Mouse (Mus musculus): ENCODE measurements around the gene Cemip2.

The Cemip2 gene

GRCm38 (mm10) chr19:21778147-21778917 is at the start of gene Cemip2:
Gene Cemip2 (plus strand): TSS chr19:21778342.
- peak; percentile 92 to 93 for DNase-seq (ENCODE audit: low spot score in 2 of 2)

GRCm38 (mm10) chr19:21728342-21728741 is 49.8 kb upstream of the Cemip2 start:
- no peak for DNase-seq (ENCODE audit: low spot score in 2 of 2)

- DNase-seq (ENCODE audit: low spot score in 2 of 2) = no peak
Observed at GRCm38 (mm10) chr19:21731887-21732286, 46.3 kb upstream of the Cemip2 start.

DNA sequence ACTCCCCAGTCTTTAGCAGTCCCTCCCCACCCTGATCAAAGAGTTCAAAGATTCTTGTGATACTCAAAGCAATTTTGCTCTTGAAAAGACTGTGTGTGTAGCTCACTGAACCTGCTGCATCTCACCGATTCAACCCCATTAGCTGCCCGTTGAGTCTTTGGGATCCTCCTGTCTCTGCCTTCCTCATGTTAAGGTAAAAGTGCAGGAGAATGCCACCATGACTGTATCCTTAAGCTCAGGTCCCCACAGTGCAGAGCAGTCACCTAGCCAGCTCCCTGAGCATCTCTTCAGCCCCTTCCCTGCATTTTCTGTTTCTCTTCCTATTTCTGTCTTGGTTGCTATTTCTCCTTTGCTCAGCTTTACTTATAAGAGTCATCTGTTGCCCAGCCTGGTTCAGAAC is 45.0 kb upstream of the Cemip2 start:
- no peak for DNase-seq (ENCODE audit: low spot score in 2 of 2)

DNA sequence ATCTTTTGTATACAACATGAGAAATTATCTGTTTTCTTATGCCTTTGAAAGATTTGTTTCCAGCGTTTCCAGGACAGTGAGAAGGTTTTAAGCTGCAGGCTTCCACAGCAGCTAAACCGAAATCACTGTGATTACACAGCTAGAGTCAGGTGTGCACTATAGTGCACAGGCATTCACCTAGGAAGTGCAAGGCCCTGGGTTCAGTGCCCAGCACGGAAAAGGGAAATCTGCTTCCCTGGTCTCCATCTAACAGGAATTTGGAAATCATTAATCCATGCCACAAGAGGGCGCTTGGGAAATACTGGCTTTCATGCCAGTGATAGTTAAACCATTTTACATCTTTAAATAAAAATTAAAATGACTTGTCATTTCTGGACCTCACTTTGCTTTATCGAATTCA is 44.0 kb upstream of the Cemip2 start:
- no peak for DNase-seq (ENCODE audit: low spot score in 2 of 2)

- DNase-seq (ENCODE audit: low spot score in 2 of 2) = no peak
Observed at GRCm38 (mm10) chr19:21737446-21737845, 40.7 kb upstream of the Cemip2 start.

DNA sequence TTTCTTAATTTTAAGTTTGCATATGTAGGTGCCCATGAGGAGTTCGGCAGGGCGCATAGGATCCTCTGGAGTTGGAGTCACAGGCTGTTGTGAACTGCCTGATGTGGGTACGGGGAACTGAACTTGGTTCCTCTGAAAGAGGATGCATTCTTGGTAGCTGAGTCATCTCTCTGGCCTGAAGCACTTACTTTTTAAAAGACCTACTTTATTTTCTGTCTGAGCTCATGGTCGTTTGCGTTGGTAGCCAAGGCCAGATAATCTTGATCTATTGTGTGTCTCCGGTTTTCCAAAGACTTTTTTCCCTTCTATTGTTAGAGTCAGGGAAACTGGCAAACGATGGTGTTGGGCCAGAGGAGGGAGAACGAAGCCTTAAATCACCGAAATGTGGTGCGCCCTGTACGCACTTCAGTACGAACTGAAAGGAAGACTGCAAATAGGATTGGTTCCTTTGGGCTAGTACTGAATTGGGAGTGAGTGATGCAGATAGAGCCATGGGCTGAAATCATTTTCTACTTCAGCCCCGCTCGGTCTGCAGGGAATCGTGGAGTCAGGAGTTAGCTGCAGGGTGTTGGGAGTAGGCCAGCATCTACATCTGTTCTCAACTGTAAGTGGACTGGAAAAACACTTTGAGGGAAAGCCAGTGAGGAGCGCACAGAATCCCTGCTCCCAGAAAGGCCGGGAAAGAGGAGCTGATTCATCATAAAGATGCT is 40.1 kb upstream of the Cemip2 start:
- DNase-seq (ENCODE audit: low spot score in 2 of 2) = peak; percentile 18 to 48

GRCm38 (mm10) chr19:21738591-21739280 is 39.4 kb upstream of the Cemip2 start:
- DNase-seq (ENCODE audit: low spot score in 2 of 2) = no peak

DNA sequence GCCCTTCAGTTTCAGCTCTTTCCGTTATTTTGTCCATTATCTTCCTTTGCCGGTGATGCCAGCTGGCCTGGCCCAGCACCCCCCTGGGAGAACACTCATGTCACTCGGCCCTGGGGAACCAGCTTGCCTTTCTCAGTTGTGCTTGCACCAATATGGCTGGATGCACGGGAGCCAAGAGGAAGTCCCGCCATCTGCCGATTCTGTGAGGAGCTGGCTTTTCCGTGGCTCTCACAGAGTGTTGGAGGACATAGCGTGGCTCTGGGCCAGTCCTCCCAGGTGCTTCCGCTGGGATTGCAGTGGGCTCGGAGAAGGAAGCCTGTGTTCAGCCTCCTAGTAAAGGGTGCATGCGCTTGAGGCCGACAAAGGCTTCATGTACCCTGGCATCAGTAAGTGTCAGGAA is 36.0 kb upstream of the Cemip2 start:
- DNase-seq (ENCODE audit: low spot score in 2 of 2) = peak; percentile 47 to 56

DNA sequence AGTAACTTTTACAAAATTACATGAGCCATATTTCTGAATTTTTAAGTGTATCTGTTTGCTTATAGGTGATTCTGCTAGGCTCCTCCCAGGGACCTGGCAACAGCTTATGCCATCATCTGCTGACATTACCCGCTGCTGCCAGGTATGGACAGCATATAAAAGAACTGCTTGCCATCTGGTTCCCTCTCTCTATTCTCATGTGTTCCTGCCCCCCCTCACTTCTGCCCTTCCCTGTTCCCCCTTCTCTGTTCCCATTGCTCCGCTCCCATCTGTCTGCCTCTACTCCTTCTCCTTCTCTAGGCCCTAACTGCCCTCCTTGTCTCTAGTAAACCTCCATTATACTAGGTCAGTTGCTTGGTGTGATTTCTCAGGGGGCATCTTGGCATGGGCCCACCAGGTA is 32.6 kb upstream of the Cemip2 start:
- DNase-seq (ENCODE audit: low spot score in 2 of 2) = no peak

DNA sequence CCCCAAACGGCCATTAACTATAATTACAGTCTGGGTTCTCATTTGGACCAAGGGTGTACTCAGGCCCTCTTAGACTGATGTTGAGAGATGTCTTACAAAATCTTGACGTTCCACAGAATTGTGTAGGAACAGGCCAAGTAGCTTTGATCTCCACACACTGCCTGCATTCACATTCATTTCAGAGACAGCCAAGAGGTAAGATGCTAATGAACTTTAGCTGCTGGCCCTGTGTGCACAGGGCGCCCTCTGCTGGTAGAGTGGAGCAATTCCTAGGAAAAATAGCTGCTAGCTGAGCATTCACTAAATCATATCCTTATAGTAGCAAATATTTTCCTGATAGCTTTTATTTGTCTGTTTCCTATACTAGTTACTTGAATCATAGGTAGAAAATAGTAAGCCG is 30.8 kb upstream of the Cemip2 start:
- DNase-seq (ENCODE audit: low spot score in 2 of 2) = peak; percentile 27 to 56

GRCm38 (mm10) chr19:21750154-21750553 is 28.0 kb upstream of the Cemip2 start:
- no peak for DNase-seq (ENCODE audit: low spot score in 2 of 2)

DNA sequence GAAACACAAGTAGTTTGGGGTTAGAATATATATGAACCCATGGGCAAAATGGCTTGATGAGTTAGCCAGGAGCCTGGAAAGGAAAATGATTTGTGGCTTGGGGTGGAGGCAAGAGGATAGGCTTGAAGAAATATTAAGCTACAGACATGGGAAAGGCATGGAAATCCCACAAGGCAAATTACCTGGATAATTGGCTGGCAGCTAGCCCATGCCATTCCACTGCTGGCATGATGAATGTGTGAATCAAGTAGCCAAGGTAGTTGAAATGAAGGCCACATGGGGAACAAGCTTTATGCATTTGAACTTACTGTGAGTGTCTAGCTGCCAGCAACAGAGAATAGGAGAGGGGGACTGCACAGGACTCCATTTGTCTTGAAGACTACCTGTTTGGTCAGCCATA is 16.5 kb upstream of the Cemip2 start:
- DNase-seq (ENCODE audit: low spot score in 2 of 2) = no peak

DNA sequence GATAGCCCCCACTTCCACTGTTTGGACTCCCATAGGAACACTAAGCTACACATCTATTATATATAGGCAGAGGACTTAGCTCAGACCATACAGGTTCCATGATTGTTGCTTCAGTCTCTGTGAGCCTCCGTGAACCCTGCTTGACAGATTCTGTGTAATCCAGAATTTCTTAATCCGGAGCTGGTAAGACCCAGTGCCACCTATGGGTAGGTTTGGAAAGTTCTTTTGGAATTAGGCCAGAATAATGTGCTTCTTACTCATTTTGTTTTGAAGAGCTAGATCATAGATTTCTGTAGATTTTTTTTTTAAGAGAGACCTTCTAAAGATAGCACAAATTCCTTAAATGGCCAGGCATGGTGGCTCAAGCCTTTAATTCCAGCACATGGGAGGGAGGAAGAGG is 14.1 kb upstream of the Cemip2 start:
- DNase-seq (ENCODE audit: low spot score in 2 of 2) = no peak

DNA sequence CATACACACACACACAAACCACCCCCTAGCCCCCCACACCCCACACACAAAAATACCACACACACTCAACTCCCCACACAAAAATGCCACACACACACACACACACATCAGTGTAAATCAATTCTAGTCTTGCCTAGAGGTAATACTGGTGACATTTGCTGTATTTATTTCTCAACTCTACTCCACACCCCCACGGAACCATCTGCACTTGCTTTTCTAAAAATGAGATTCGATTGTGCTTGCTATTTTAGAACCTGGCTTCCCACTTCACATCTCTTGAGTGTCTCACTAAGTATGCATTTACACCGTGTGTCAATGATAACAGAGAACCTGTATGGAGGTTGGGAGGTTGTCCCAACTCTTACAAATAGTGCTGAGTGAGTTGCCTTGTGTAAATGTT is 13.4 kb upstream of the Cemip2 start:
- DNase-seq (ENCODE audit: low spot score in 2 of 2) = peak; percentile 52 to 73

DNA sequence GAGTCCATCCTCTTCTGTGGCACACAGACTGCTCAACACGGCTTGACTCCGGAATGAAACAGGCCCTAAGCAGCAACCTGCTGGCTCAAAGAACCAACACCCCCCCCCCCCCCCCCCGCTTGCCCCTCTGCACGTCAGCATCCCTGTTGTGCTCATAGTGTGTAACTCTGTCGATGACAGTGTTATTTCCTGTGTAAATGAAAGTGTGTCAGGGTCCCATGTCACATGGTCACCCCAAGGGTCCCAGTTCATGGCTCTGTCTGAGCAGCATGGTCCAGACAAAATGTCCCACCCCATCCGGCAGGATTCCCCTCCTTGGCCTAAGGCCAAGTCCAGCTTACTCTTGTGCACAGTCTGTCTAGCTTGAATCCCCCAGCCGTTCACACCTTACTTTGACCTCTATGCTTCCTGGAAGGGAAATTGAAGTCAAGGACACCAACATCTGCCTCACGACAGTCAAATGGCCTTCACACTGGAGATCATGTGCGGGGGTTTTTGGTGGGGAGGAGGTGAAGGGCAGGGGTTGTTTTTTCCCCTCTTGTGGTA is 10.6 kb upstream of the Cemip2 start:
- no peak for DNase-seq (ENCODE audit: low spot score in 2 of 2)

DNA sequence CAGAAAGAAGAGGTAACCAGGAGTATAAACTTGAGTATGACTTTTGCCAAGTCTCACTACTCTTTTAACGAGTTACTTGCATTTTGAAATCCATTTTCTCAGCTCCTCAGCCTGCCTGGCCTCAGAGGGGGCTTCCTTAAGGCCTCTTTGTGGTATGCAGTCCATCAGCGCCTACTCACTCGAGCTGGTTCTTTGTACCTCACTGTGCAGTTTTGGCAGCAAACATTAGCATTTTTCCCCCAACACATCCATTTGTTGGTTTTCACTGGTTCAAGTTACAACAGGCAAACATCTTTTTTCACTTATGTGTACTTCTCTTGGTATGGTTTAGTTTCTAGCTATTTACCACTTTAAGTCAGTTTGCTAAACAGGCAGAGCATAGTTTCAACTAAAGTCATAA is 8.3 kb upstream of the Cemip2 start:
- DNase-seq (ENCODE audit: low spot score in 2 of 2) = no peak

GRCm38 (mm10) chr19:21771586-21771985 is 6.6 kb upstream of the Cemip2 start:
- DNase-seq (ENCODE audit: low spot score in 2 of 2) = no peak

GRCm38 (mm10) chr19:21773621-21774020 is 4.5 kb upstream of the Cemip2 start:
- DNase-seq (ENCODE audit: low spot score in 2 of 2) = no peak

- DNase-seq (ENCODE audit: low spot score in 2 of 2) = no peak
Observed at GRCm38 (mm10) chr19:21775629-21776028, 2.5 kb upstream of the Cemip2 start.

DNA sequence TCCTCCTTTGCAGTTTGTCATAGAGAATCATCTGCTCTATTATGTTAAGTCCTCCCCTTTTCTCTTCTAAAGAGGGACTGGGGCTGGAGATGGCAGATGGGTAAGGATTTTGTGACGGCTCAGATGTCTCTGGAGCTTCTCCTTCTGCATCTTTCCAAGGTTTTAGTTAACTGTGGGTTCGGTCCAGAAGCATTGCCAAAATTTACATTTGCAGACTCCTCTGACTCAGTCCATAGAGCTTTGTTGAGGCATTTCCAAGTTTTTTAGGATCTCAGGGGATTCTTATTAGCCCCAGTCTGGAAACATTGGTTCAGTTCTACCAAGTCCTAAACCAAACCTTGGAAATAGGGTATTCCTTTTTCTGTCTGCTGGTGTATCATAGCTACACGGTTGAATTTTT is 1.5 kb upstream of the Cemip2 start:
- no peak for DNase-seq (ENCODE audit: low spot score in 2 of 2)

DNA sequence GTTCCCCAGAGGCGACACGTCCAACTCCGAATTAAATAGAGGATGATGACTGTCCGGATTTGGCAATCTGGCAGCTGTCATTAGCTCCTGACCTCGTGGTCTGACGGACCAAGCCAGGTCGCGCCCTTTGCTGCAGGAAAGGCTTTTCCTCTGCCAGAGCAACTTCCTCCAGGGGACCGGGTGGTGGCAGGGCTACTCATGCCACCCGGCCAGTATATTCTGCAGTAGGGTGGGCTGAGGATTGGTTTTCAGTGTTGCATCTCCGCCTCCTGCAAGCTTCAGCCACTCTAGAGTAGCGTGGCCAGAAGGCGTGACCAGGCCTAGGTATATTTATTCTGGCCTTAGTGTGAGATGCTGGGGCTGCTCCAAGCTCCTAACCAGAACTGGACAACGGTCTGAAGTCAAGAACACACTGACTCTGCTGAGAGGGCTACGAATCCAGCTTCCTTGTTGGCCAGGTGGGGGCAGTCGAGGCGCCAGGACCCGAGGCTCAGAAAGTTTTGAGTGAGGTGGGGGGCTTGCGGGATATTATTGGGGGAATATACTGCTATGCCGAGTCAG is 891 bp upstream of the Cemip2 start:
- no peak for DNase-seq (ENCODE audit: low spot score in 2 of 2)
